Mouse (Mus musculus) ES-E14 (cell line): ENCODE measurements around the gene R3hdm2.

Source experiments
- CHD2 ChIP-seq: IDR thresholded peaks from 2 replicates; pipeline ENCODE4 v1.6.1; 2014; ENCODE audit warnings: mild to moderate bottlenecking, low read depth, low read length, inconsistent platforms
- HCFC1 ChIP-seq: IDR thresholded peaks from 2 replicates; pipeline ENCODE4 v1.6.1; 2012; ENCODE audit warnings: low read length, inconsistent platforms, borderline replicate concordance; ENCODE audit not compliant: insufficient read depth
- MAFK ChIP-seq: IDR thresholded peaks from 2 replicates; pipeline ENCODE4 v1.6.1; 2014; ENCODE audit warnings: mild to moderate bottlenecking, low read depth, low read length, inconsistent platforms; ENCODE audit not compliant: insufficient read depth
- ZC3H11A ChIP-seq: IDR thresholded peaks from 2 replicates; pipeline ENCODE4 v1.6.1; 2012; ENCODE audit warnings: low read depth, mild to moderate bottlenecking, inconsistent platforms, low read length, borderline replicate concordance
- ZNF384 ChIP-seq: IDR thresholded peaks from 2 replicates; pipeline ENCODE4 v1.6.1; 2012; ENCODE audit warnings: low read depth, low read length, inconsistent platforms

DNA sequence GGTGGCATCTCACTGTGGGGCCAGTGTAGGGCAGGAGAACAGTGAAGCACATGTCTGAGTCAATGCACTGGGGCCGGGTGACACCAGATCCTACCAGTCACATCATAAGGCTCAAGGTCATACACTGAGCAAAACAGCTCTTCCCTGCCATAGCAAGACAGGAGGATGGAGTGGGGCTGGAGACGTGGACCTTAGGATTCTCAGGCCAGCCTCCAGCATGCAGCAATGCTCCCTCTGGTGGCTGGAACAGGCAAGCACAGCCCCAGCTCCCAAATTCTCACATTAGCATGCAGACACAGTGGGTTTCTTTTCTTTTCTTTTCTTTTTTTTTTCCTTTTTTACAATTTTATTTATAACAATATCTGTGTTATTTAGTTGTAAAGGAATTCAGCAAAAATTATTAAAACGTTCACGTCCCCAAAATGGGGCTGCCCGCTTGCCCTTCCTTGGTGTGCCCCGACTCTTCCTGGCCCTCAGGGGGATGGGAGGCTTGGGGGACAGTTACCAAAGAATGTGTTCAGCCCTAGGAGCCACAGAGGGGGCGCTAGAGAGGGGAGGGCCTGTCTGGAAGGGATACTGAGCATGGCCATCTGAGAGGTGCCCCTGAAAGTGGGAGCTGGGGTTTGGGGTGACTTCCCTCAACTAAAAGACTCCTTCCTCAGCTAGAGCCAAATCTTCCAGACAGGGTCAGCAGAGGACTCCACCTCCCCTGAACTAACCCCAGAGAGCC lies 157.9 kb downstream of the R3hdm2 start:
- TF ChIP-seq HCFC1 (no peak), MAFK (no peak), ZC3H11A (0 out of 2 replicates have a peak, but pooled peaks have one; percentile 47), CHD2 (no peak), ZNF384 (peak; percentile 59)
